Mouse (Mus musculus) embryonic facial prominence, embryonic 15.5 days (tissue): ENCODE results near the gene Gm17949. TPM values are rescaled to one million over a fixed set of nuclear protein-coding genes. Genes with fewer than 3 reads are reported as not detected.

Experiments
- polyA plus RNA-seq: library from polyadenylated mRNA; unstranded; fragments of >200 nt; fragmentation: Nextera tagmentation; extraction: Ambion mirVana; gene quantifications from 2 replicates; pipeline ENCODE4 v1.2.1, GENCODE M21; 2015

The Gm17949 gene
- polyA plus RNA-seq, 1 experiment from 2014 or later, result 0.60 TPM

Other genes with a start within 250 kb of the Gm17949 start
- gene Dus3l, start 246.7 kb upstream of the Gm17949 start, polyA plus RNA-seq, result 44.4 and 47.8 TPM in 2 replicates
- 0.49 and 1.2 TPM in 2 replicates for gene Prr22, start 241.2 kb upstream of the Gm17949 start, polyA plus RNA-seq
- gene Rfx2, start 180.5 kb upstream of the Gm17949 start, polyA plus RNA-seq, result 7.5 and 9.9 TPM in 2 replicates
- gene Acsbg2, start 137.0 kb upstream of the Gm17949 start, polyA plus RNA-seq, result 0.16 TPM in 1 of 2 replicates, not detected in the other
- gene 1700061G19Rik, start 136.0 kb upstream of the Gm17949 start, polyA plus RNA-seq, result 0.27 and 0.29 TPM in 2 replicates
- 53.9 and 56.9 TPM in 2 replicates for gene Mllt1, start 76.1 kb upstream of the Gm17949 start, polyA plus RNA-seq
- 10.2 and 10.4 TPM in 2 replicates for gene Acer1, start 29.3 kb upstream of the Gm17949 start, polyA plus RNA-seq
- 136 and 139 TPM in 2 replicates for gene Clpp, start 21.2 kb upstream of the Gm17949 start, polyA plus RNA-seq
- gene Alkbh7, start 14.1 kb upstream of the Gm17949 start, polyA plus RNA-seq, result 34.9 and 42.3 TPM in 2 replicates
- not detected in 2 replicates for gene Pspn, start 11.5 kb upstream of the Gm17949 start, polyA plus RNA-seq
- gene Gtf2f1, start 181 bp upstream of the Gm17949 start, polyA plus RNA-seq, result 64.3 and 68.2 TPM in 2 replicates
- 40.7 and 41.4 TPM in 2 replicates for gene Khsrp, start 20.1 kb downstream of the Gm17949 start, polyA plus RNA-seq
- gene Slc25a41, start 30.2 kb downstream of the Gm17949 start, polyA plus RNA-seq, result not detected in 2 replicates
- gene Crb3, start 47.6 kb downstream of the Gm17949 start, polyA plus RNA-seq, result 13.0 and 14.6 TPM in 2 replicates
- 6.7 and 8.2 TPM in 2 replicates for gene Slc25a23, start 48.4 kb downstream of the Gm17949 start, polyA plus RNA-seq
- 2.6 and 4.9 TPM in 2 replicates for gene Dennd1c, start 67.0 kb downstream of the Gm17949 start, polyA plus RNA-seq
- gene Tubb4a, start 76.3 kb downstream of the Gm17949 start, polyA plus RNA-seq, result 6.7 and 9.7 TPM in 2 replicates
- 5.8 and 6.0 TPM in 2 replicates for gene Tnfsf9, start 93.9 kb downstream of the Gm17949 start, polyA plus RNA-seq
- not detected in 2 replicates for gene Cd70, start 138.3 kb downstream of the Gm17949 start, polyA plus RNA-seq
- gene Tnfsf14, start 182.7 kb downstream of the Gm17949 start, polyA plus RNA-seq, result 0.28 TPM in 1 of 2 replicates, not detected in the other
- 1.0 and 1.8 TPM in 2 replicates for gene C3, start 216.7 kb downstream of the Gm17949 start, polyA plus RNA-seq
- 39.4 and 41.7 TPM in 2 replicates for gene Gpr108, start 237.0 kb downstream of the Gm17949 start, polyA plus RNA-seq
- 36.8 and 41.7 TPM in 2 replicates for gene Trip10, start 238.0 kb downstream of the Gm17949 start, polyA plus RNA-seq